Mouse (Mus musculus) limb, embryonic 13.5 days (tissue): ENCODE measurements around the gene Zfp82. TPM values are rescaled to one million over a fixed set of nuclear protein-coding genes. Genes with fewer than 3 reads are reported as not detected.
A peak's percentile ranks its signal among the peaks of the same experiment; 100 is the strongest.
"Not testable (repeated sequence)": the region's sequence is repeated elsewhere in the genome, so short reads cannot be mapped to it uniquely, and the experiment has no call there.

Experiments used
- ATAC-seq: fragments of 200-750 bp; cut with Nextera tagmentation; 2 replicates; pipeline ENCODE4 v1.8.0; 2017; ENCODE audit warnings: low read depth, moderate number of reproducible peaks, moderate TSS enrichment; ENCODE audit not compliant: low FRiP score
- H3K27ac ChIP-seq: fragments of 300-500 bp; sonication (generic); 2 replicates; pipeline ENCODE4 v1.5.1; 2015; ENCODE audit warnings: inconsistent platforms, mild to moderate bottlenecking, moderate library complexity
- H3K27me3 ChIP-seq: fragments of 300-500 bp; sonication (generic); 2 replicates; pipeline ENCODE4 v1.6.1; 2015; ENCODE audit warnings: mild to moderate bottlenecking, inconsistent platforms
- H3K36me3 ChIP-seq: fragments of 300-500 bp; sonication (generic); 2 replicates; pipeline ENCODE4 v1.6.1; 2015; ENCODE audit warnings: inconsistent platforms, mild to moderate bottlenecking, moderate library complexity
- H3K4me1 ChIP-seq: fragments of 300-500 bp; sonication (generic); 2 replicates; pipeline ENCODE4 v1.6.1; 2015; ENCODE audit warnings: inconsistent platforms
- H3K4me2 ChIP-seq: fragments of 300-500 bp; sonication (generic); replicated peaks from 2 replicates; pipeline ENCODE4 v1.6.1; 2015; ENCODE audit warnings: inconsistent platforms, mild to moderate bottlenecking, moderate library complexity
- H3K4me3 ChIP-seq: fragments of 300-500 bp; sonication (generic); 2 replicates; pipeline ENCODE4 v1.5.1; 2015; ENCODE audit warnings: moderate library complexity, mild to moderate bottlenecking, inconsistent platforms
- H3K9ac ChIP-seq: fragments of 300-500 bp; sonication (generic); 2 replicates; pipeline ENCODE4 v1.6.1; 2015; ENCODE audit warnings: mild to moderate bottlenecking, inconsistent platforms
- H3K9me3 ChIP-seq: fragments of 300-500 bp; sonication (generic); 2 replicates; pipeline ENCODE4 v1.6.1; 2016; ENCODE audit warnings: inconsistent platforms
- WGBS: fragments of 180-500 bp; shearing (Covaris S2); methylation state at CpG from one replicate; pipeline ENCODE4 v1.1.7; 2015; 5-methylcytosine and 5-hydroxymethylcytosine counted together
- polyA plus RNA-seq: library from polyadenylated mRNA; unstranded; fragments of >200 nt; fragmentation: Nextera tagmentation; extraction: Ambion mirVana; gene quantifications from 2 replicates; pipeline ENCODE4 v1.2.1, GENCODE M21; 2015

Gene Zfp82
- polyA plus RNA-seq: 8.8 and 9.7 TPM in 2 replicates

DNA sequence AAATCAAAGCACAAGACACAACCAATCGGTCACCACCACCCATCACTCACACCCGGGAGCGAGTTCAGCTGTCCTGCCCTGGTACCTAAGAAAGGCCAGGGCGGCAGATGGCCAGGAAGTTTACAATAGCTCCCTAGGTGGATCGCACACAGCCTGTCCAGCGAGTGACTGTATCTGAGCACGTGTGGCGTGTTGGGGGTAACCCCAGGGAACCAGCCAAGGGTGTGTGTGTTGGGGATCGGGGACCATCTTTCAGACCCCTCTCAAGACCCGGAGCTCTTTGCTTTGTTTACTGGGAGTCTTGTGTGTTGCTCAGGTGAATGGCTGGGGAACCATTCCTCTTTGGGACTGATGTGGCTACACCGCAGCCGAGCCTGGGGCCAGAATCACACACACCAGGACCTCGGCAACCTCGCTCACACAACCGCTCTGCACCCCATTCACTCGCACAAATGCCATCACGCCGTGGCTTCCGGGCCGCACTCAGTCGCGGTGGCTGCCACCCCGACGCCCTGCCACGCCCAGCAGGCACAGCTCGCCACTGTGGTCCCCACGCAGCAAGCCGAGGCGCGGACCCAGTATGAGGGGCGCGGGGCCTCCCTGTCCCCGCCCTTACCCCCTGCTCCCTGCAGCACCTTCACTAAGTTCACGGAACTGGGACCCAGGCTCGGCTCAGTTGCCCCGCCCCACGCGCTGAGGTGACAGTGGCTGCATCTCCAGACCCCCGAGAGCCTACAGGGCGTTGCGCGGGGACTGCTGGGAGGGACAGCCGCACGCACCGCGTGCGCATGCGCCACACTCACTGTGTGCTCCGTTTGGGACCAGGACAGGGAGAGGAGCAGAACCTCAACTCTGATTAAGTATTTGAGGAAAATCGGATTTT lies at the start of gene Zfp82:
Gene Zfp82, minus strand, starts transcription at position 755 of the 883 bp plus-strand sequence.
- H3K9me3 ChIP-seq: no peaks in the 10 kb centered on the region
- H3K36me3 ChIP-seq: peaks cover 45% of the 10 kb centered on the region
- H3K9ac ChIP-seq: peak within 1 kb of the TSS; percentile 83
- peak; percentile 86 for ATAC-seq
- H3K27ac ChIP-seq: peak within 1 kb of the TSS; percentile 52
- peak within 1 kb of the TSS; percentile 79 for H3K4me3 ChIP-seq
- H3K4me2 ChIP-seq: peak within 1 kb of the TSS; percentile 97
- H3K4me1 ChIP-seq: 0 out of 2 replicates have a peak, but pooled peaks cover 4% of the 10 kb centered on the region
- under 1% methylated on average over 48 of the region's 50 CpGs for WGBS
- H3K27me3 ChIP-seq: no peaks in the 10 kb centered on the region

- H3K9me3 ChIP-seq: no peaks in the 10 kb centered on the region
- H3K4me3 ChIP-seq: peak overlapping the region; percentile 70
- H3K4me1 ChIP-seq: peaks cover 7% of the 10 kb centered on the region; the same call in 1 of the 2 replicates
- H3K36me3 ChIP-seq: peaks cover 20% of the 10 kb centered on the region
- peak overlapping the region; percentile 79 for H3K9ac ChIP-seq
- H3K27me3 ChIP-seq: no peaks in the 10 kb centered on the region
- H3K27ac ChIP-seq: peak overlapping the region; percentile 61; the same call in 1 of the 2 replicates
- H3K4me2 ChIP-seq: peak overlapping the region; percentile 78
- WGBS: 6% methylated on average over 15 of the region's 15 CpGs
- ATAC-seq: peak; percentile 46
Observed at GRCm38 (mm10) chr7:30122188-30122530, 49.5 kb upstream of the Zfp82 start.

DNA sequence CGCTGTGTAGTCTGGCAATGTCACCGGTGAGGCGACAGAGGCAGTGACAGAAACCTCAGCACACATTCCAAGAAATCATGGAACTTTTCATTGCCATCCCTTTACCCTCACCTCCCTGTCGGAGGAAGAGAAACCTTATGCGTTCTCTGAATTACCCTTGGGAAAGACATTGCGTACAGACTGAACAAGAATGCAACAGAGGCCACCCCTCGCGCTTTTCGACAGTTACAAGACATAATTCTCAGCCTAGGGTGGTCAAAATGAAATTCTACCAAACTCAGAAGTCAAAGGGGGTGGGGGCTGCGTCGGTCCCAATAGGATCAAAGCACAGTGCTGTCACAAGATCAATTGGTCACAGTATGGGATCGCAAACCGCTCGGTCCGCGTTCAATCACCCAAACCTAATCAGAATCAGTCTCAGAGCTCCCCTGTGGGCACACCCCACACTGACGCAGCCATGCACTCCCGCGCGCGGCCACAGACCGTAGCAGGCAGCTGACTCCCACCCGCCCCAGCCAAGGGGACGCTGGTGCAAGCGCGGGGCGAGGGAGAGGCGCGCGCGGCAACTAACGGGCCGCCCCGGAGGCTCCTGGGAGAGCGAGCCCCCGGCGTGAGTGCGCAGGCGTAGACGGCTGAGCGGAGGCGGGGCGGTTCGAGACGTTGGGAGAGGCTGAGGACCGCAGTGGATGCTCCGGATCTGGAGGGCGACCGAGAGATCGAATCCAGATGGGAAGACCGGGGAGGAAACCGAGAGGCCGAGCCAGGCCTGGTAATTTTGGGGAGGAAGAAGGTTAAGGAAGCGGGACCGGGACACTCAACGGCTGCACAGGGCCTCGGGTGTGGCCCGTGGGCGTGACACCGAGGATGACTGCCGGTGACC lies 48.8 kb upstream of the Zfp82 start, which contains the start of gene Zfp382:
Gene Zfp382, plus strand, starts transcription at position 635 of the 880 bp plus-strand sequence.
- peaks cover 7% of the 10 kb centered on the region; the same call in 1 of the 2 replicates for H3K4me1 ChIP-seq
- no peaks in the 10 kb centered on the region for H3K9me3 ChIP-seq
- no peaks in the 10 kb centered on the region for H3K27me3 ChIP-seq
- peak; percentile 96 for ATAC-seq
- H3K27ac ChIP-seq: peak within 1 kb of the TSS; percentile 61; the same call in 1 of the 2 replicates
- WGBS: under 1% methylated on average over 61 of the region's 61 CpGs
- H3K9ac ChIP-seq: peak within 1 kb of the TSS; percentile 79
- peak within 1 kb of the TSS; percentile 78 for H3K4me2 ChIP-seq
- peak within 1 kb of the TSS; percentile 70 for H3K4me3 ChIP-seq
- H3K36me3 ChIP-seq: peaks cover 14% of the 10 kb centered on the region

DNA sequence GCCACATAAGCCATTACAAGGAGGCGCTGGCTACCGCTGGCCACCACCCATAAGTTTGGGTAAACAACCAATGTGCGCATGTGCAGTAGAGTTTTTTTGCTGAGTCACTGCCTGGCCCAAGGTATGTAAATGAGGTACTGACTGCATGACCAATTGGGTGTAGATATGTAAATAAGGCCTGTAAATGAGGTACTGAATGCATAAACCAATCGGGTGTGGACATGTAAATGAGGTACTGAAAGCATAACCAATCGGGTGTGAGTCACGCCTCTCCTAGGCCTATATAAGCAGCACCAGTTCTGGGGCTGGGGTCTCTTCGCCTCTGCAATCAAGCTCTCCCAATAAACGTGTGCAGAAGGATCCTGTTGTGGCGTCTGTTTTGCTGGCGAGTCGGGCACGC lies 45.2 kb upstream of the Zfp82 start:
- H3K36me3 ChIP-seq: peaks cover 10% of the 10 kb centered on the region
- not testable (repeated sequence) for ATAC-seq, H3K4me2 ChIP-seq, H3K4me1 ChIP-seq, H3K27ac ChIP-seq, H3K9ac ChIP-seq, H3K4me3 ChIP-seq, H3K27me3 ChIP-seq
- WGBS: 91% methylated on average over 12 of the region's 12 CpGs
- H3K9me3 ChIP-seq: peaks cover 33% of the 10 kb centered on the region

- Histone ChIP-seq H3K9ac (no peak overlapping the region), H3K9me3 (peaks cover 34% of the 10 kb centered on the region), H3K27me3 (no peaks in the 10 kb centered on the region), H3K27ac (no peak overlapping the region), H3K4me1 (0 out of 2 replicates have a peak, but pooled peaks cover 2% of the 10 kb centered on the region), H3K36me3 (peaks cover 10% of the 10 kb centered on the region), H3K4me2 (no peak overlapping the region), H3K4me3 (no peak overlapping the region)
- 94% methylated on average over 5 of the region's 5 CpGs for WGBS
- ATAC-seq: no peak
Observed at GRCm38 (mm10) chr7:30116076-30116475, 43.4 kb upstream of the Zfp82 start.

DNA sequence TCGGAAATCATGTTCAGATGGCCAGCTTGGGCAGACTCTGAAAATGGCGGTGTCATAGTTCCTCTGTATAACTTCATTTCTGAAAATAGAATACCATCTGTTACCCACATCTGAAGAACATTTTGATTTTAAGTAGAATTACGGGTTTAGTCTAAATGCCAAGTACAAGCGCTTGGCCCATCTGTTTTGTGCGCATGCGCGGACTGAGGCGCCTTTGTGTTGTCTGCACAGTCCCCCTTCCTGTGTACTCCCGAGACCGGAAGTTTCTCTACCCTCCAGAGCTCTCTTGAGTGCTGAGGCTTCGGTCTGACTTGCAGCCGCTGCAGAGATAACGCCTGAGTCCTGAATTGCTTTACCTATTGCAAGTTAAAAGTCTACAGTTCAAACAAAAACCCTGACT lies 26.6 kb upstream of the Zfp82 start:
- no peaks in the 10 kb centered on the region for H3K27me3 ChIP-seq
- H3K27ac ChIP-seq: no peak overlapping the region
- no peak overlapping the region for H3K4me3 ChIP-seq
- H3K36me3 ChIP-seq: peaks cover 68% of the 10 kb centered on the region
- no peak for ATAC-seq
- no peak overlapping the region for H3K4me2 ChIP-seq
- H3K9ac ChIP-seq: no peak overlapping the region
- 93% methylated on average over 13 of the region's 13 CpGs for WGBS
- H3K4me1 ChIP-seq: peaks cover 14% of the 10 kb centered on the region; the same call in 1 of the 2 replicates
- H3K9me3 ChIP-seq: peaks cover 30% of the 10 kb centered on the region

DNA sequence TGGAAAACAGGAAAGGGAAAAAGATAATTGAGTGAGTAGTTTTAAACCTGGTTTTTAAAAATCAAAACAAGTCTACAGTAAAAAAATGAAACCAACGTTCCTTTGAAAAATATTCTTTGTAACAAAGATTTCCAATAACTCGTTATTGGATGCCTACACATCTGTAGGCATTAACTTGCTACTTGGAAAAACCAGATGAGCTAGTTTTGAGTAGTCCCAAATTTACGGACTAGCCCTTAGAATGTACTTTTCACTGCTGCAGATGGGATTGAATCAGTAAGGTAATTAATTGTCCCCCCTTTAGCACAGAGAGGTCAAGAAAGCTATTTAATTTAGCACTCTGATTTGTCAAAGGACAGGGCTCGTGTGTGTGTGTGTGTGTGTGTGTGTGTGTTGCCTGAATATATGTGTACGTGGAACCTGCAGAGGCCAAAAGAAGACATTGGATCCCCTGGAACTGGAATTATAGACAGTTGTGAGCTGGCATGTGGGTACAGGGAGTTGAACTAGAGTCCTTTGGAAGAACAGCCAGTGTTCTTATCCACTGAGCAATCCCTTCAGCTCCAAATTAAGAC lies 22.9 kb upstream of the Zfp82 start:
- no peaks in the 10 kb centered on the region for H3K27me3 ChIP-seq
- H3K4me3 ChIP-seq: peak overlapping the region; percentile 62
- peak overlapping the region; percentile 69 for H3K27ac ChIP-seq
- WGBS: 4% methylated on average over 5 of the region's 5 CpGs
- peak overlapping the region; percentile 77 for H3K9ac ChIP-seq
- ATAC-seq: no peak
- peak overlapping the region; percentile 78 for H3K4me2 ChIP-seq
- H3K4me1 ChIP-seq: peaks cover 19% of the 10 kb centered on the region; the same call in 1 of the 2 replicates
- peaks cover 2% of the 10 kb centered on the region; the same call in 1 of the 2 replicates for H3K9me3 ChIP-seq
- H3K36me3 ChIP-seq: peaks cover 35% of the 10 kb centered on the region

DNA sequence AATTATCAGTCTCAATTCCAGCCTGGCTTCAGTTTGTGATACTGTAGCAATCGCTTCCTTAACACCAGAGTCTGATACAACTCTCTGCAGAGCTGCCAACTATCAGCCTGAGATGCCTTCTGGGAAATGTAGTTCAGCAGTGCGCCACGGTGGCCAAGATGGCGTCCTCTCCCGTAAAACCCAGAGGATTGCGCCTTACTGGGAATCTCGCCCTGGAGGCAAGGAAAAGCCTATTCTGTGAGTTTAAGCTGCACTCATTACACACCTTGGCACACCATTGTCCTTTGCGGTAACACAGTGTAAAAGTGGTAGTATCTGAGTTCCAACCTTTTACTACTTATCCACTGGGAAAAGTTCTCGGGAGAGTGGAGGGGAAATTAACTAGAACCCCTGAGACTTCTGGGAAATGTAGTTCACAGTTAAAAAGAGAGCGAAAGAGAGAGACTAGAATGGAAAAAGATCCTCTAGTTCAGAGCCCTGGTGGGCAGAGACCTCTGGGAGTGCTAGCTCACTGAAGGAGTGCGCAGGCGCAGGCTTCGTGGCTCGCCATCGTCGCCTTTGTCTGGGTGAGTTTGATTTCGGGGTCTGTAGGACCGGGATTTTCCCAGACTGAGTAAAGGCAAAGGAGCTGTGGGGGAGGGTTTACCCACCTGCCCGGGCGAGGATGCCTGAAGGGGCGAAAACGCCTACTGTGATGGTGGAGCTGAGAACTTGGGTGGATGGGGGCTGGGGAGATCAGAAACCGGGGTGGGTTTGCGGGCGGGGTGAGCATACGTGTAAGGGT lies 22.1 kb upstream of the Zfp82 start, which contains the start of gene Zfp260:
Gene Zfp260, plus strand, starts transcription at position 132 of the 784 bp plus-strand sequence.
- under 1% methylated on average over 26 of the region's 26 CpGs for WGBS
- H3K36me3 ChIP-seq: peaks cover 27% of the 10 kb centered on the region
- H3K4me1 ChIP-seq: peaks cover 19% of the 10 kb centered on the region; the same call in 1 of the 2 replicates
- H3K27me3 ChIP-seq: no peaks in the 10 kb centered on the region
- peak within 1 kb of the TSS; percentile 62 for H3K4me3 ChIP-seq
- ATAC-seq: peak; percentile 86
- H3K9ac ChIP-seq: peak within 1 kb of the TSS; percentile 80
- H3K4me2 ChIP-seq: peak within 1 kb of the TSS; percentile 78
- H3K27ac ChIP-seq: peak within 1 kb of the TSS; percentile 98
- H3K9me3 ChIP-seq: 0 out of 2 replicates have a peak, but pooled peaks cover 2% of the 10 kb centered on the region

- Histone ChIP-seq H3K4me3 (peak overlapping the region; percentile 62), H3K36me3 (peaks cover 18% of the 10 kb centered on the region), H3K27me3 (no peaks in the 10 kb centered on the region), H3K9ac (peak overlapping the region; percentile 80; the same call in 1 of the 2 replicates), H3K4me2 (peak overlapping the region; percentile 60), H3K4me1 (peaks cover 25% of the 10 kb centered on the region), H3K27ac (peak overlapping the region; percentile 0; the same call in 1 of the 2 replicates), H3K9me3 (no peaks in the 10 kb centered on the region)
- no peak for ATAC-seq
- WGBS: 71% methylated on average over 6 of the region's 6 CpGs
Observed at GRCm38 (mm10) chr7:30093918-30094415, 21.3 kb upstream of the Zfp82 start.

- Histone ChIP-seq H3K4me2 (no peak overlapping the region), H3K36me3 (peaks cover 8% of the 10 kb centered on the region), H3K9ac (no peak overlapping the region), H3K4me3 (no peak overlapping the region), H3K9me3 (no peaks in the 10 kb centered on the region), H3K27me3 (no peaks in the 10 kb centered on the region), H3K27ac (no peak overlapping the region), H3K4me1 (peaks cover 36% of the 10 kb centered on the region)
- WGBS: 80% methylated on average over 9 of the region's 9 CpGs
- no peak for ATAC-seq
Observed at GRCm38 (mm10) chr7:30092666-30093065, 20.0 kb upstream of the Zfp82 start.
